Mouse (Mus musculus): ENCODE data around the gene Notch1.

GRCm38 (mm10) chr2:26551446-26551845 lies 35.0 kb upstream of the Notch1 start:
- TF ChIP-seq TCF12 (IDR thresholded peaks at IDR 0.05; ENCODE audit: insufficient read depth, poor library complexity, severe bottlenecking) (no peak), POLR2A (IDR thresholded peaks at IDR 0.05; ENCODE audit: insufficient read length, low read depth) (no peak), E2F4 (IDR thresholded peaks at IDR 0.05; ENCODE audit: insufficient read depth) (no peak), POLR2AphosphoS2 (IDR thresholded peaks at IDR 0.05; ENCODE audit: insufficient read length, low read depth) (no peak), USF1 (IDR thresholded peaks at IDR 0.05; ENCODE audit: low read depth) (no peak), MAX (IDR thresholded peaks at IDR 0.05; ENCODE audit: low read depth) (no peak), MYOD1 (IDR thresholded peaks at IDR 0.05; ENCODE audit: control insufficient read depth in 1 of 3, insufficient read length in 2 of 3, low read depth in 2 of 3) (no peak), CEBPB (IDR thresholded peaks at IDR 0.05; ENCODE audit: insufficient read depth, poor library complexity, severe bottlenecking) (no peak)
